Mouse (Mus musculus): ENCODE data around the gene Gabbr2.

The Gabbr2 gene

DNA sequence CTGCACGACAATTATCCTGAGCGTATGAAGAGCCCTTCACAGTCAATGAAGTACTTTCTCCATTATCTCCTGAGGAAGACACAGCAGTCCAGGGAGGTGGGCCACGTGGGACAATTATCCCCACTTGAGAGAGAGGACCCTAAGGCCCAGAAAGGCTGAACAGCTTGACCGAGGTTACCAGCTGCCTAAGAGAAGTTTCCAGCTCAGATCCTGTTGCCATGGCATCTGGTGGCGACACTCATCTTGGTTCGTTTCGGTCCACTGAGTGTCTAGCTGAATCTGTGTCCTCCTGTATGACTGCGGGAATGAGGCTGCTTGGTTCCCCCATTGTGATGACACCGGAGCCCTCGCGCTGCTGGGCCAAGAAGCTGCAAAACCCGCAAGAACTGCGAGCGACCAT lies 76.2 kb downstream of the Gabbr2 start:
- DNase-seq (ENCODE audit: low spot score): no peak

DNA sequence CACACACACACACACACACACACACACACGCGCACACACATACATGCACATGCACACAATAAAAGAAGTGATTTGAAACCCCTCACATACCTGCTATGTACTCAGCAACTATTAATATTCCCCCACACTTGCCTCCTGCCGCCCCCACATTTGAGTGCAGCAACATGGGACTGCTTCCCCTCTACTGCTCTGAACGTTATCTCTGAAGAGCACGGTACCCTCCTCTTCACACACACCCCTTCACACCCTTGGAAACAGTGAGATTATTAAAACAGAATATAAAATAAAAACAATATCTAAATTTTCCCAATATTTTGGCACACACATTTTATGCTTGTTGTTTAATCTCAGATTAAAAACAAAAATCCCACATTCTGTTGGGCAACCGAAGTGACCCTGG lies 77.1 kb downstream of the Gabbr2 start:
- DNase-seq (ENCODE audit: low spot score): no peak

GRCm38 (mm10) chr4:46906036-46906691 lies 85.5 kb downstream of the Gabbr2 start:
- no peak for DNase-seq (ENCODE audit: low spot score)

GRCm38 (mm10) chr4:46905152-46905551 lies 86.5 kb downstream of the Gabbr2 start:
- DNase-seq (ENCODE audit: low spot score): peak; percentile 35

DNA sequence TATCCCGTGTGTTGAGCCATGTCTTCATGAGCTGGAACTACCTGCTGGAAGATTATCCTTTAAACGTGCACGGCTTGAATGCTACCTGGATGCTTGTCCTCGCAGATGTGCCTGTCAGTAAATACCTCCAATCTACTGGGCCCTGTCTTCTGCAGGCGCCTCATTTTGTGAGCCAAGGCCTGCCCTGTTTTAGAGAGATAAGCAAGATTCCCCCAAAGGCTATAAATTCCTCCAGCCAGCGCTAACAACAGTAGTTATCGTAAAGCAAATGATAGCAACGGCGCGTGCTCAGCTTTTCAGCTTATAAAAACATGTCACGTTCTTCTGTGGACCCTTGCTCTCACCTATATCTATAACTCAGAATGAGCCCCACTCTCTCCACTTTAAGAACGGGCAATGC lies 87.5 kb downstream of the Gabbr2 start:
- DNase-seq (ENCODE audit: low spot score): no peak

GRCm38 (mm10) chr4:46898546-46898945 lies 93.1 kb downstream of the Gabbr2 start:
- no peak for DNase-seq (ENCODE audit: low spot score)

GRCm38 (mm10) chr4:46897634-46898399 lies 93.9 kb downstream of the Gabbr2 start:
- DNase-seq (ENCODE audit: low spot score): no peak

DNA sequence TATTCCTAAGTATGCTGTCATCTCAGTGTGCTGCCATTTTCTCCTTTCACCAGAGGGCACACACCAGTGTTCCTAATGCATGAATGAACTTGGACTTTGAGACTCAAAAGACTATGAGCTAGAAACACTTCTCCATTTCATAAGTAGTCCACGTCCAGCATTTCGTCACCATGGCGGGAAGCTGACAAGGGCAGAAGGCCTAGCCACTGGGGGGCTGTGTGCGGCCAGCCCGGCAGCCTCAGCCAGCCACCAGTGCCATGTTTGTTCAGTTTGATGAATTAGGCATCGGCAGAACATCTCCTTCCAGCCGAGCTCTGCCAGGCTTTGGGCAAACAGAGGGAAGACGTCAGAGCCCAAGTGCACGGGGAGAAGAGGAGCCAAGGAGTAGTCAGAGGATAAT lies 97.5 kb downstream of the Gabbr2 start:
- DNase-seq (ENCODE audit: low spot score): no peak

DNA sequence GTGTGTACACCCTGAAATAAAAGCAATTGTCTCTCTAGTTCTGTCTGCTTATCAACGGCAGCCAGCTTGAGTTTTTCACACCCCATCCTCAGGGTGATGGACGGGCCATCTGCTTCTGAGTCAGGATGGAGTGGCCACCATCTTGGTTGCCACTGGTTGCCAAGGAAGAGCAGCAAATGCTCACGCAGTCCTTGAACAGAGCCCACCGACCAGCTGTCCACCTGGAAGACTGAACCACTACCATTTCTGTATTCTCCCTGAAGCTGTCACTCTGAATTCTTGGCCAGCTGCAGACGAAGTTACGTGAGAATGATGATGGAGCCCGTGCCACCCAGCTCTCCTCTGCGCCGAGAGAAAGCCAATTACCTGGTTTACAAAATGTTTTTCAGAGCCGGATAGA lies 102.5 kb downstream of the Gabbr2 start:
- peak; percentile 58 for DNase-seq (ENCODE audit: low spot score)

DNA sequence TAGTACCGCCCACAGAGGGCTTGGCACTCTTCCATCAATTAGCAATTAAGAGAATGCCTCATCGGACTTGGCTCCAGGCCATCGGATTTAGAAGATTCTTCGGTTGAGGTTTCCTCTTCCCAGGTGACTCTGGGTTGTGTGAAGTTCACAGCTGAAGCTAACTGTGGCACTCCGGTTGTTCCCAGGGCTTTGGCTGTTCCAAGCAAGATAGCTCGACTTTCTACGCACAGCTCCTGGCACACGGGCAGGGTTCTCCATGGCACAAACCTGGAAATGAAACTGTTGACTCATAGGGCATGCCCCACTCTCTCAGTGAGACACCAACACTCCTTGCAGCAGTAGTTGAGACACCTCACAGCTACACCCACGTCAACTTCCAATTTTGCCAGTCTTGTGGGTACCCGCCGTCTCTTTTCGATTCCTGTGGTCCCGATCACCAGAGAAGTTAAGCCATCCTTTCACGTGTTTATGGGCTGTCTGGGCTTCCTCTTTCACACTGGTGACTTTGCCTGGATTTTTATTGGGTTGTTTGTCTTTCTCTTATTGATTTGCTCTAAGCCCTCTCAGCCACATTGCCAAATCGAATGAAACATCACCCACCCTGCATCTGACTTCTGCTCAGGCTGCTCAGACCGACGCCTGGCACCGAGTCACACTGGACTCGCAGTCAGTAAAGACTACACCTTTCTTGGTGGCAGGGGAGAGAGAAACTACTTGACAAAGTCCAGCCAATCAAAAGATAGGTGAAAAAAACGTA lies 105.9 kb downstream of the Gabbr2 start:
- DNase-seq (ENCODE audit: low spot score): peak; percentile 45

DNA sequence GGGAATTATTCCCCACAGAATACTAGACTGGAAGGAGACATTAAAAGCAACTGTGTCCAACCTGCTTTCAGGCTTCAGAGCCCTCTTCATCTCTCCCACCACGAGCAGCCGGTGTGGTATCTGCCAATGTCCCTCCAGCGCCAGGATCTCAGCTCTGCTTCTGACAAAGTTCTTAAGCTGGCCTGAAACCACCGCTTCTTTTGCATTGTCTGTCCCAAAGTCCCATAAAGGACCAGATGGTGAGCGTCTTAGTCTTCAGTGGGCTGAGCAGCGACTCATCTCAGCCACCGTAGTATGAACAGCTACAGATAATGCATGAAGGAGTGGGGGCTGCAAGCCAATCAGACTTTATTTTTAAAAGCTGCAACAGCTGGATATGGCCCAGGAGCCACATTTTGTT lies 107.5 kb downstream of the Gabbr2 start:
- no peak for DNase-seq (ENCODE audit: low spot score)

GRCm38 (mm10) chr4:46883546-46883945 lies 108.1 kb downstream of the Gabbr2 start:
- no peak for DNase-seq (ENCODE audit: low spot score)

- DNase-seq (ENCODE audit: low spot score): no peak
Measured at GRCm38 (mm10) chr4:46883047-46883446, 108.6 kb downstream of the Gabbr2 start.

DNA sequence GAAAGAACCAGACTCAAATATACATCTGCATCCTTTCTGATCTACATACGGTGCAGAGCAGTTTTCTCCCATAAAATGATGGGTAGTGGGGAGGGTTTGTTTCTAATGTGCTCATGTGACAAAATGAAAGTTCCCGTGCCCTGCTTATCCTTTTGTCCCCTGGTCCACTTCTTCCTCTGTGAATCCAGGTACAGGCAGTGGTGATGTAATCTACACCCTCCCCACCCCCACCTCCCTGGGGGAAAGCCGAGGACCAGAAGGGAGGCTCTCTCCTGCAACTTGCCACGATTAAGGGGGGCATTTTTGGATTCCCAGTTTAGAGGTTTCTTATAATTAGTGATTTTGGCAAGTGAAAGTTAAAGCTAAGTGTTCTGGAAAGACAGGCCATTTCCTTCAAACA lies 110.4 kb downstream of the Gabbr2 start:
- no peak for DNase-seq (ENCODE audit: low spot score)

GRCm38 (mm10) chr4:46879943-46880342 lies 111.7 kb downstream of the Gabbr2 start:
- no peak for DNase-seq (ENCODE audit: low spot score)

DNA sequence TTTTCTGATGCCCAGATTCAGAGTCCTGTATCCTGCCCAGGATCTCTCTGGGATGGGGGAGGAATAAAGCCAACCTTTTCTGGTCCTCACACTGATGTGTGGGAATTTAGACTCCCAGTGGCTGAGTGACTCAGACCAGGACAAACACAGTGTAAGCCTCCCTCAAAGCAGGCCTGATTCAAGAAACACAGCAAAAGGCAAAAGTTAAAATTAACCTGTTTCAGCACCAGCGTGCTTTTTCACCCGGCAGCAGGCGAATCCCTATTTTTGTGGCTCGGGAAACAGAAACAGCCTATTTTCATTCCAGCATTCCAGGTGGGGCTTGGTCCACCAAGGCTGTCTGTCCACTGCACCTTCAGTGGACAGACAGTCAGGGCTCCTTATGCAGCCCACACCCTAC lies 118.9 kb downstream of the Gabbr2 start:
- DNase-seq (ENCODE audit: low spot score): no peak

GRCm38 (mm10) chr4:46870157-46870556 lies 121.5 kb downstream of the Gabbr2 start:
- DNase-seq (ENCODE audit: low spot score): no peak

DNA sequence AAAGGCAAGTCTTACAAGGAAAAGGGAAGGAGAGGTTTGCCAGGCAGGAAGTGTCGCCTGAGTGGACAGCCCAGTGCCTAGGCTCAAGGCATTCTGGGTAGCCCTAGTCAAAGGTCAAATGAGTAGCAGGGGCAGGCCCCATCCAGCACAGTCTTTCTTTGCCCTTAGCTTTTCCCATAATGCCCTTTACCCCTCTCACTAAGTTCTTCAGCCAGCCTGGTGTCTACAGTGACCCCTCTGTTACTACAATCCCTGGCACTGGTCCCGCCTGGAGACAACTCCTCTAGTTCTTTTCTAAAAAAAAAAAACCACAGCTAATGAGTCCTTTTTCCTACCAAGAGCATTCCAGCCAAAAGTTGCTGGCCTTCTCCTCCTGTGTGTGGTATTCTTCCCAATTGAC lies 122.3 kb downstream of the Gabbr2 start:
- no peak for DNase-seq (ENCODE audit: low spot score)

DNA sequence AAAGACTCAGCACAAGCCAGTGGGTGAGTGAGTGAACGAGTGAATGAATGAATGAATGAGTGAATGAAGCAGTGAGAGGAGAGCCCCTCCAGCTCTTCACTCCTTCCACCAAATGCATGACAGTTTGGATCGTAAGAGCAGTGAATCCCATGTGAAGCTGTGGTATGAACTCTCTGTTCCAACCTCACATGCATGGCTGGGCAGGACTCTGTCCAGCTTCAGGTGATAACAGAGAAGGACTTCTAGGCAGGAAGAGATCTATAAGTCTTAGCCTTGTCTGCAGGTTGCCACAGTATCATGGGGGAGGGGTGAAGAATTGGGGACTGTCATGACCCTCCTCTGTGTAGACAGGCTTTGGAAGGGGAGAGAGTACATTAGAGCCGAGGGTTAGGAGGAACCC lies 122.8 kb downstream of the Gabbr2 start:
- DNase-seq (ENCODE audit: low spot score): no peak

DNA sequence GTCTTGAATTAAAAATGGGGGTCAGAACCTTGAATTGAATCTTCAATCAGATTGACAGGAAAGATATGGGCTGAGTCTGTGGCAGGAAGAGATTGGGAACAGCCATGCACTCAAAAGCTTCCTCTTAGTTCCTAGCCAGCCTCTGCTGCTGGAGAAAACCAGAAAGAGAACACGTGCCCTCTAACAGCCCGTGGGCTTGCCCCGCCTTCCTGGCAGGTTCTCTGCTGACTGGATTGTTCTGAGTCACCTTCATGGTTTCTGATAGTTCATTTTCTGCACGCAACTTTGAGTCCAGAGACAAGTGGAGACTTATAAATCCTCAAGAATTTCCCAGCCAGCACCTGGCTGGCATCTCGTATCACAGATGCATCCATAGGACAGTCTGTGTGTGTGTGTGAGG lies 123.5 kb downstream of the Gabbr2 start:
- no peak for DNase-seq (ENCODE audit: low spot score)

- DNase-seq (ENCODE audit: low spot score): no peak
Measured at GRCm38 (mm10) chr4:46867779-46868178, 123.9 kb downstream of the Gabbr2 start.

GRCm38 (mm10) chr4:46866070-46866469 lies 125.6 kb downstream of the Gabbr2 start:
- no peak for DNase-seq (ENCODE audit: low spot score)

- no peak for DNase-seq (ENCODE audit: low spot score)
Measured at GRCm38 (mm10) chr4:46863721-46864120, 128.0 kb downstream of the Gabbr2 start.

Measured in layer of hippocampus, adult 9-10 months (tissue).